Mouse (Mus musculus) testis, adult 2 months (tissue): ENCODE data around the gene Sbds. TPM values are rescaled to one million over a fixed set of nuclear protein-coding genes. Genes with fewer than 3 reads are reported as not detected.

Experiments used
- H3K27ac ChIP-seq: fragments of 200-500 bp; 2 replicates; pipeline ENCODE4 v1.5.1; 2012; ENCODE audit warnings: low read depth, low read length; ENCODE audit not compliant: control insufficient read depth, insufficient read depth
- H3K27me3 ChIP-seq: fragments of 200-500 bp; 2 replicates; pipeline ENCODE4 v1.6.1; 2012; ENCODE audit warnings: mild to moderate bottlenecking, low read length, moderate library complexity; ENCODE audit not compliant: control insufficient read depth, insufficient read depth
- H3K36me3 ChIP-seq: fragments of 200-500 bp; 2 replicates; pipeline ENCODE4 v1.6.1; 2012; ENCODE audit warnings: mild to moderate bottlenecking, low read length; ENCODE audit not compliant: control insufficient read depth, insufficient read depth
- H3K4me1 ChIP-seq: fragments of 200-500 bp; 2 replicates; pipeline ENCODE4 v1.6.1; 2012; ENCODE audit warnings: low read length; ENCODE audit not compliant: control insufficient read depth, insufficient read depth
- H3K4me3 ChIP-seq: fragments of 200-500 bp; 2 replicates; pipeline ENCODE4 v1.5.1; 2012; ENCODE audit warnings: low read depth, mild to moderate bottlenecking, low read length, moderate library complexity, mixed read lengths; ENCODE audit not compliant: control insufficient read depth
- CTCF ChIP-seq: fragments of 200-500 bp; IDR thresholded peaks from 2 replicates; pipeline ENCODE4 v1.5.1; 2012; ENCODE audit warnings: low read depth, mild to moderate bottlenecking, inconsistent platforms, low read length, moderate library complexity; ENCODE audit not compliant: control insufficient read depth, insufficient read depth, insufficient replicate concordance
- POLR2A ChIP-seq: fragments of 200-500 bp; IDR thresholded peaks from 2 replicates; pipeline ENCODE4 v1.6.1; 2012; ENCODE audit warnings: low read depth, mild to moderate bottlenecking, inconsistent platforms, low read length, moderate library complexity; ENCODE audit not compliant: control insufficient read depth
- polyA plus RNA-seq: library from polyadenylated mRNA; depleted of rRNA; stranded (reverse); fragments of >200 nt; gene quantifications from 2 replicates; pipeline ENCODE4 v1.2.3, GENCODE M21; 2012; rRNA removed

Gene Sbds
- polyA plus RNA-seq, 1 experiment, result 52.2 TPM

DNA sequence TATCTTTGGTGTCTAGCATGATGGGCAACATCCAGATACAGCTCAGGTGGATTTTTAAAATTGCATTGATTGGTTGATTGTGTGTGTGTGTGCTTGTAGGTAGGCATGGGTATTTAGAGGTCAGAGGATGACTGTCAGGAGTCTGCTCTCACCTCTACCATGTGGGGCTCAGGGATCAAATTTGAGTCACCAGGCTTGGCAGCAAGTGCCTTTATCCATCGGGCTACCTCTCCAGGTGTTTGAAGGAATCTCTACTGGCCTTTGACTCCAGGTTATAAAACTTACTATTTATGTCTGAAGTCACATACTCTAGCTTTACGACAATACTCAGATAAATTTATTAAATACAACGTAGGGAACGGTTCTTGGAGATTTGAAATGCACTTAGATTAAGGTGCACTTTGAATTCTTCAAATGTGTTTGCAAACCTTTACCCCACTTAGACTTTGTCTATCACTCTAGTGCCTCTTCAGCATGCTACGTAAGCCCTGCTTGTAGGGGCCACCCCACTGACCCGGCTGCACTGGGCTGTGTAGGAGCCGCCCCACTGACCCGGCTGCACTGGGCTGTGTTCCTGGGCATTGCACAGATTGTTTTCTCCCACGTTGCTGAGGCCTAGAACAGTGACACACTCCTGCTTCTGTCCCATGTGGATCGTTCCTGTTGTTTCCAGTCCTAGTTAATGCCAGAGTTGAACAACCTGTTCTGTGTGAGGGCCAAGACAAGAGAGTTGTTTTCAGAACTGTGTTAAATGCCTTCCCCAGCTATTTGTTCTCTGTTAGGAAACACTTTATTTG lies 54.9 kb downstream of the Sbds start:
- TF ChIP-seq POLR2A, result no peak
- TF ChIP-seq CTCF, result no peak

GRCm38 (mm10) chr5:130197981-130198380 lies 57.3 kb downstream of the Sbds start:
- Histone ChIP-seq H3K27ac (no peak overlapping the region), H3K27me3 (no peaks in the 10 kb centered on the region), H3K4me1 (no peaks in the 10 kb centered on the region), H3K4me3 (no peak overlapping the region), H3K36me3 (no peaks in the 10 kb centered on the region; the same call in 1 of the 2 replicates)
- TF ChIP-seq CTCF (no peak), POLR2A (no peak)

More for the DNA sequence above, 54.9 kb downstream of the Sbds start:
- H3K4me1 ChIP-seq, result no peaks in the 10 kb centered on the region
- no peaks in the 10 kb centered on the region; the same call in 1 of the 2 replicates for H3K36me3 ChIP-seq
- no peak overlapping the region for H3K4me3 ChIP-seq
- no peaks in the 10 kb centered on the region for H3K27me3 ChIP-seq
- H3K27ac ChIP-seq, result no peak overlapping the region

DNA sequence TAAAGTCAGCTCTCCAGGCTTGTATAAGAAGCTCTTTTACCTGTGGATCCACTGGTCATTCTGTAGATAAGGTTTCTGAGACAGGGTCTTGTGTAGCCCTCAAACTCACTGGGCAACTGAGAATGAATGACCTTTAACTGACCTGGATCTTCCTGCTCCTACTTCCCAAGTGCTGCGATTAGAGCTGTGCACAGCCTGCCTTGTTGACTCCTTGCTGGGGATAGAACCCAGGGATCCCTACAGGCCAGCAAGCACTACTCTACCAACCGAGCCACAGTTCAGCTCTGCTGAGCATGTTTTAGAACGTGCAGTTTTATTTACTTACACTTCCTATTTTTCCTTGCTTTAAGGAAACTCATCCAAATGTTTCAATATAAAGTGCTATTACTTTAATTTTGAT lies 57.9 kb downstream of the Sbds start:
- Histone ChIP-seq H3K4me1 (no peaks in the 10 kb centered on the region), H3K27ac (no peak overlapping the region), H3K4me3 (no peak overlapping the region), H3K27me3 (no peaks in the 10 kb centered on the region), H3K36me3 (no peaks in the 10 kb centered on the region; the same call in 1 of the 2 replicates)
- TF ChIP-seq CTCF, result no peak
- TF ChIP-seq POLR2A, result no peak

DNA sequence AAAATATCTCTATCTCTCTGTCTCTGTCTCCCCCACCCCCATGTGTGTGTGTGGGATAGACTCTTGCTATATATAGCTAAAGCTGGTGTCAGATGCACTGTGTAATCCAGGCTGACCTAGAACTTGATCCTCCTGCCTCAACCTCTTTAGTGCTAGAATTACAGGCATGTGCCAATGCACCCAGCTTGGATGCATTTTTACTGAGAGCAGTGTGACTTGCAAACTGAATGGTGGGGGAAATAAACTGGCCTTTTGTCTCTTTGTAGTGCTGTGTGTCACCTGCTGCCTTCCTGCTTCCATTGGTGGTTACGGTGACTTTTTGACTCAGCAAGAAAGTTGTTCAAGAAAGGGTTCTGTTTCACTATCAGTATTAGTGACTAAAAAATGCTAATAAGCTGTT lies 59.0 kb downstream of the Sbds start:
- no peaks in the 10 kb centered on the region; the same call in 1 of the 2 replicates for H3K36me3 ChIP-seq
- no peaks in the 10 kb centered on the region for H3K27me3 ChIP-seq
- no peak overlapping the region for H3K27ac ChIP-seq
- H3K4me3 ChIP-seq, result no peak overlapping the region
- no peak for TF ChIP-seq CTCF
- TF ChIP-seq POLR2A, result no peak
- no peaks in the 10 kb centered on the region for H3K4me1 ChIP-seq

Other genes with a start within 250 kb of the Sbds start
- 16.5 and 17.1 TPM in 2 replicates for gene Asl, start 226.3 kb downstream of the Sbds start, polyA plus RNA-seq
- gene Crcp, start 226.2 kb downstream of the Sbds start, polyA plus RNA-seq, result 56.0 and 56.5 TPM in 2 replicates
- 58.7 and 59.6 TPM in 2 replicates for gene Tpst1, start 182.2 kb downstream of the Sbds start, polyA plus RNA-seq
- 14.8 and 15.6 TPM in 2 replicates for gene Kctd7, start 110.7 kb downstream of the Sbds start, polyA plus RNA-seq
- 8.0 and 8.1 TPM in 2 replicates for gene Rabgef1, start 83.7 kb downstream of the Sbds start, polyA plus RNA-seq
- 76.0 and 82.3 TPM in 2 replicates for gene Tmem248, start 38.4 kb downstream of the Sbds start, polyA plus RNA-seq
- gene Tyw1, start 89 bp upstream of the Sbds start, polyA plus RNA-seq, result 8.0 TPM in 2 replicates
- gene Caln1, start 113.9 kb upstream of the Sbds start, polyA plus RNA-seq, result 1.3 TPM in 2 replicates
- gene A330070K13Rik, start 129.1 kb upstream of the Sbds start, polyA plus RNA-seq, result 0.56 and 1.3 TPM in 2 replicates